Mouse (Mus musculus) c-Kit-positive CD71-positive TER-119-negative erythroid progenitor cells, embryonic 14.5 days (primary cell): ENCODE results near the gene Gm13128.
"Not testable (repeated sequence)": the region's sequence is repeated elsewhere in the genome, so short reads cannot be mapped to it uniquely, and the experiment has no call there.

ENCODE experiments used
- DNase-seq: peaks from one replicate; pipeline ENCODE4 v3.0.0-alpha.2; 2013; ENCODE audit warnings: low read depth

Gm13128 gene

DNA sequence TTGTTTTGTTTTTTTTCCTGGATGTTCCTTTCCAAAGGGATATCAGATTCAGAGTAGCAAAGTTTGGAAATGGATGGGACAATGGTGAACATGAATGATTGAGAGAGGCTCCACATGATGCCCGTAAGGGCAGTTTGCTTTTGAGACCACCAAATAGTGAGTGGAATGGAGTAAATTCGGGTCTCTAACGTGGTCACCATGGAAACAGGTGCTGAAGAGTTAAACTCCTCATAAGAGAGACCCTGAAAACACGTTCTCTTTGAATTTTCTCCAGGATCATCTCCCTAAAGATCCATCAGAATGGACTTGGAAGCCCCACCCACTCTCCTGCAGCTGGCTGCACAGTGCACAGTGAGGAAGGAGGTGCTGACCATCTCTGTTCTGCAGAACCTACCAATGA, at the start of gene Gm13128:
TSS of gene Gm13128 (plus strand) at position 301 of the 400 bp plus-strand sequence.
- DNase-seq, result not testable (repeated sequence)

DNA sequence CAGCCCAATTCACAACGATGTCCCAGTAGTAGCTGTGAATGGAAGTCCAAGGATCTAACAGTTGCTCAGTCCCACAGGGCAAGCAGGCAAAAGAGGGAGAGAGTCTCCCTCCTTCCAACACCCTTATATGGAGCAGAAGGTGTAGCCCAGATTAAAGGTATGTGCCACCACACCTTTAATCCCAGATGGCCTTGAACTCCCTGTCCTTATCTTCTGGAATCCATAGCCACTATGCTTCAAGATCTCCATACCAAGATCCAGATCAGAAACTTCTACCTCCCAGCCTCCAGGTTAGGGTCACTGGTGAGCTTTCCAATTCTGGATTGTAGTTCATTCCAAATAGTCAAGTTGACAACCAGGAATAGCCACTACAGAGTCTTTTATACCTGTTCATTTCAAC, 49.7 kb upstream of the Gm13128 start, which contains the start of gene Pramel5:
TSS of gene Pramel5 (minus strand) at position 101 of the 400 bp plus-strand sequence.
- DNase-seq, result not testable (repeated sequence)

DNA sequence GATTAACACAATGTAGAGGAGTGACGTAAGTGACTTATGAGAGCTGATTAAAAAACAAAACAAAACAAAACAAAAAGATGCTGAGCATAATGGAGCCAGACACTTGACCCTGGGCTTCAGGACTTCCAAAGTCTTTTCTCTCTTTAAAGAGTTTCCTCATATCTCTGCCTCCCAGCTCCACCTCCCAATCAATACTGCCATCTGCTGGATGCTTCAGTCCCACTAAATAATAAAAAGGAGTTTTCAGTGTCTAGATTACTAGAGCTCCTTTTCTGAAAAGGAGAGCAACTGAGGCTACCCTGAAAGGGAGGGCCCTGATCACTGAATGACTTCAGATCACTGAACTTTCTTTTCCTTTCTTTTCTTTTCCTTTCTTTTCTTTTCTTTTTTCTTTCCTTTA, 30.6 kb upstream of the Gm13128 start:
- DNase-seq, result not testable (repeated sequence)

GRCm38 (mm10) chr4:144312666-144313460, 17.2 kb upstream of the Gm13128 start:
- not testable (repeated sequence) for DNase-seq

DNA sequence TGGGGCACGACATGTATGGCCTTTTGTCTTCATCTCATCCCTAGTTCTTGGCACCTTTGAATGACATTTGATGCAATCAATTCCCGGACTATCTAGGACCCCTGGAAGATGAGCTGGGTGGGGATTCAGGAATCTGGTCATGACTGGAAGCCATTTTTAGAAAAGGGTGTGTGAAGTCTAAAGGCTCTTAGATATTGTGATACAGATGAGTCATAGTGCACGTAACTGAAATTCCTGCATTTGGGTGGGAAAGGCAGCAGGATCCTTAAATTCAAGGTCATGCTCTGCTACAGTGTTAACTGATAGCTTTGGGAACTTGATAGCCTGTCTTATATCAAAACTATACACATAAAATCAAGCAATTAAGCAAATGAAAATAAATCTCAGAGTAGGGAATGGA, 5.8 kb downstream of the Gm13128 start:
- not testable (repeated sequence) for DNase-seq

GRCm38 (mm10) chr4:144357642-144358041, 27.6 kb downstream of the Gm13128 start, which contains the start of gene Gm13119:
Gene Gm13119, plus strand, starts transcription at chr4:144357942.
- DNase-seq, result not testable (repeated sequence)

- no peak for DNase-seq
Measured at GRCm38 (mm10) chr4:144377911-144378310, 47.9 kb downstream of the Gm13128 start, which contains the start of gene Pramef20. Gene Pramef20, minus strand, starts transcription at chr4:144377933.
